Mouse (Mus musculus): Measurements from ENCODE around the gene Magea10. TPM values are rescaled to one million over a fixed set of nuclear protein-coding genes. Genes with fewer than 3 reads are reported as not detected.

Gene Magea10
- polyA plus RNA-seq (2012) = not detected in 2 replicates

DNA sequence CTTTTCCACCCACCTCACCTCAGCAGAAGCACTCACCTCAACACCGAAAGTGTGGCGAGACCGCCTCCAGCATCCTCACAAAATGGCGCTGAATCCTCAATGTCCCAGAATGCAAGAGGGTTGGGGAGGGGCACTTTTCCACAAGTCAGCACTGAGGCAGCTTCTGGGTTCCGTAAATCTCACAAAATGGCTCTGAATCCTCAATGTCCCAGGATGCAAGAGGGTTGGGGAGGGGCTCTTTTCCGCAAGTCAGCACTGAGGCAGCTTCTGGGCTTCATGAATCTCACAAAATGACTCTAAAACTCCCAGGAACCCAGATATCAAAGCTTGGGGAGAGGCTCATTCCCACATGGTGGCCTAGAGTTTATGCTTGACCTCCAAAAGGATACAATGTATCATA lies at the start of gene Magea10:
Magea10 (minus strand) TSS at position 101 of the 400 bp plus-strand sequence.

Other genes with a start within 250 kb of the Magea10 start
- gene Magea4, start 164.8 kb downstream of the Magea10 start, polyA plus RNA-seq (2012) = not detected in 2 replicates
- gene Gabre, start 112.1 kb downstream of the Magea10 start, polyA plus RNA-seq (2012) = 0.15 and 0.56 TPM in 2 replicates

Data from megakaryocyte-erythroid progenitor cell, adult 5 weeks (primary cell).